Mouse (Mus musculus): ENCODE measurements around the gene Akr1b10. TPM values are rescaled to one million over a fixed set of nuclear protein-coding genes. Genes with fewer than 3 reads are reported as not detected.
"Not testable (repeated sequence)": the region's sequence is repeated elsewhere in the genome, so short reads cannot be mapped to it uniquely, and the experiment has no call there.

Gene Akr1b10
- total and polyA plus RNA-seq, 2 experiments from 2014 or later, result 9.0 to 9.9 TPM

- TF ChIP-seq CTCF (IDR thresholded peaks at IDR 0.05; ENCODE audit: low read depth), result no peak
- no peaks in the 10 kb centered on the region for H3K36me3 ChIP-seq (ENCODE audit: insufficient read depth)
- no peaks in the 10 kb centered on the region for H3K27me3 ChIP-seq (ENCODE audit: insufficient read depth, low read length)
- ATAC-seq (no peak), DNase-seq (no peak)
- H3K9ac ChIP-seq, result no peak overlapping the region
- 23% methylated on average over 9 of the region's 9 CpGs for WGBS
- H3K4me2 ChIP-seq (ENCODE audit: low read depth), result no peak overlapping the region
- H3K9me3 ChIP-seq (ENCODE audit: low read length), result no peaks in the 10 kb centered on the region
- H3K27ac ChIP-seq (ENCODE audit: low read depth, low read length), result no peak overlapping the region
- no peaks in the 10 kb centered on the region for H3K4me1 ChIP-seq (ENCODE audit: insufficient read depth)
- H3K4me3 ChIP-seq (ENCODE audit: low read depth, low read length), result no peak overlapping the region
Measured at GRCm38 (mm10) chr6:34344935-34345334, 39.1 kb upstream of the Akr1b10 start.

GRCm38 (mm10) chr6:34346096-34346898 is 37.7 kb upstream of the Akr1b10 start:
- H3K9me3 ChIP-seq (ENCODE audit: low read length), result no peaks in the 10 kb centered on the region
- ATAC-seq, result peak; percentile 91
- H3K27me3 ChIP-seq (ENCODE audit: insufficient read depth, low read length), result no peaks in the 10 kb centered on the region
- 51% methylated on average over 14 of the region's 14 CpGs for WGBS
- no peaks in the 10 kb centered on the region for H3K36me3 ChIP-seq (ENCODE audit: insufficient read depth)
- peak overlapping the region; percentile 6; the same call in 1 of the 2 replicates for H3K4me2 ChIP-seq (ENCODE audit: low read depth)
- H3K9ac ChIP-seq, result no peak overlapping the region
- DNase-seq, result peak; percentile 88
- no peaks in the 10 kb centered on the region for H3K4me1 ChIP-seq (ENCODE audit: insufficient read depth)
- H3K4me3 ChIP-seq (ENCODE audit: low read depth, low read length), result no peak overlapping the region
- TF ChIP-seq CTCF (IDR thresholded peaks at IDR 0.05; ENCODE audit: low read depth), result peak; percentile 90
- no peak overlapping the region for H3K27ac ChIP-seq (ENCODE audit: low read depth, low read length)

GRCm38 (mm10) chr6:34350037-34350699 is 33.9 kb upstream of the Akr1b10 start:
- H3K27ac ChIP-seq (ENCODE audit: low read depth, low read length), result no peak overlapping the region
- WGBS, result 86% methylated on average over 12 of the region's 12 CpGs
- H3K36me3 ChIP-seq (ENCODE audit: insufficient read depth), result no peaks in the 10 kb centered on the region
- H3K9ac ChIP-seq, result no peak overlapping the region
- no peaks in the 10 kb centered on the region for H3K9me3 ChIP-seq (ENCODE audit: low read length)
- no peak for DNase-seq
- H3K4me3 ChIP-seq (ENCODE audit: low read depth, low read length), result no peak overlapping the region
- TF ChIP-seq CTCF (IDR thresholded peaks at IDR 0.05; ENCODE audit: low read depth), result no peak
- no peak overlapping the region for H3K4me2 ChIP-seq (ENCODE audit: low read depth)
- no peaks in the 10 kb centered on the region for H3K4me1 ChIP-seq (ENCODE audit: insufficient read depth)
- no peaks in the 10 kb centered on the region for H3K27me3 ChIP-seq (ENCODE audit: insufficient read depth, low read length)
- ATAC-seq, result no peak

- not testable (repeated sequence) for H3K27me3 ChIP-seq (ENCODE audit: insufficient read depth, low read length); H3K27ac ChIP-seq (ENCODE audit: low read depth, low read length); H3K36me3 ChIP-seq (ENCODE audit: insufficient read depth); H3K9ac ChIP-seq; H3K4me1 ChIP-seq (ENCODE audit: insufficient read depth); DNase-seq; ATAC-seq; H3K4me3 ChIP-seq (ENCODE audit: low read depth, low read length); H3K4me2 ChIP-seq (ENCODE audit: low read depth); H3K9me3 ChIP-seq (ENCODE audit: low read length)
- WGBS, result 55% methylated on average over 10 of the region's 10 CpGs
Measured at GRCm38 (mm10) chr6:34351481-34351880, 32.5 kb upstream of the Akr1b10 start.

- WGBS, result 92% methylated on average over 3 of the region's 3 CpGs
Measured at GRCm38 (mm10) chr6:34352401-34352800, 31.6 kb upstream of the Akr1b10 start.

GRCm38 (mm10) chr6:34353658-34354353 is 30.2 kb upstream of the Akr1b10 start, which contains the start of gene Akr1b8:
Gene Akr1b8, plus strand, starts transcription at chr6:34354119.
- no peak within 1 kb of the TSS for H3K27ac ChIP-seq (ENCODE audit: low read depth, low read length)
- WGBS, result 13% methylated on average over 16 of the region's 16 CpGs
- no peaks in the 10 kb centered on the region for H3K36me3 ChIP-seq (ENCODE audit: insufficient read depth)
- H3K4me3 ChIP-seq (ENCODE audit: low read depth, low read length), result no peak within 1 kb of the TSS
- H3K9ac ChIP-seq, result no peak within 1 kb of the TSS
- H3K9me3 ChIP-seq (ENCODE audit: low read length), result no peaks in the 10 kb centered on the region
- H3K27me3 ChIP-seq (ENCODE audit: insufficient read depth, low read length), result no peaks in the 10 kb centered on the region
- ATAC-seq, result no peak
- peak within 1 kb of the TSS; percentile 4; the same call in 1 of the 2 replicates for H3K4me2 ChIP-seq (ENCODE audit: low read depth)
- no peak for DNase-seq
- TF ChIP-seq CTCF (IDR thresholded peaks at IDR 0.05; ENCODE audit: low read depth), result no peak
- no peaks in the 10 kb centered on the region for H3K4me1 ChIP-seq (ENCODE audit: insufficient read depth)

More at GRCm38 (mm10) chr6:34352401-34352800, 31.6 kb upstream of the Akr1b10 start:
- H3K27ac ChIP-seq (ENCODE audit: low read depth, low read length), result no peak overlapping the region
- no peaks in the 10 kb centered on the region for H3K4me1 ChIP-seq (ENCODE audit: insufficient read depth)
- DNase-seq (no peak), ATAC-seq (no peak)
- H3K4me2 ChIP-seq (ENCODE audit: low read depth), result no peak overlapping the region
- H3K36me3 ChIP-seq (ENCODE audit: insufficient read depth), result no peaks in the 10 kb centered on the region
- H3K27me3 ChIP-seq (ENCODE audit: insufficient read depth, low read length), result no peaks in the 10 kb centered on the region
- H3K9me3 ChIP-seq (ENCODE audit: low read length), result no peaks in the 10 kb centered on the region
- no peak overlapping the region for H3K9ac ChIP-seq
- H3K4me3 ChIP-seq (ENCODE audit: low read depth, low read length), result no peak overlapping the region
- no peak for TF ChIP-seq CTCF (IDR thresholded peaks at IDR 0.05; ENCODE audit: low read depth)
